Mouse (Mus musculus) spleen, postnatal 10 days (tissue): ENCODE results near the gene Clec1b.

Source experiments
- DNase-seq, 2 experiments: peaks; one replicate each; pipeline ENCODE4 v3.0.0; 2021 to 2022; ENCODE audit warnings: low spot score in 2 of 2

Gene Clec1b

DNA sequence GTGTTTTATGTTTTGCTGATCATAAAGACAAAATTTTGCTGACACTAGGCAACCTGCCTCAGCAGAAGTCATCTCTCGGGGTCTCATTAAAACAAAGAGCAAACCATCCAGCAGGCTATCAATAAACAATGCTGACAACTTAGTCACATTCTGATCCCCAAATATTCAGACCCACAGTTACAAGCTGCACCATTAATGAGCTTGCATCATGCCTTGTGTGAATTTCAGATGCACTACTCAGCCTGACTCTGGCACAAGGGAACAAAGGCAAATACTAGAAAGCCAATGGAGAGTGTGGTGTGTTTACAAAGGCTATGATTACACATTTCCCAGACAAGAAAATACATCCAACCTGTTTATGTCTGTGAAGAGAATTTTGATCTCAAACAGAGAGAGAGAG, 17.1 kb downstream of the Clec1b start:
- DNase-seq, result no peak

DNA sequence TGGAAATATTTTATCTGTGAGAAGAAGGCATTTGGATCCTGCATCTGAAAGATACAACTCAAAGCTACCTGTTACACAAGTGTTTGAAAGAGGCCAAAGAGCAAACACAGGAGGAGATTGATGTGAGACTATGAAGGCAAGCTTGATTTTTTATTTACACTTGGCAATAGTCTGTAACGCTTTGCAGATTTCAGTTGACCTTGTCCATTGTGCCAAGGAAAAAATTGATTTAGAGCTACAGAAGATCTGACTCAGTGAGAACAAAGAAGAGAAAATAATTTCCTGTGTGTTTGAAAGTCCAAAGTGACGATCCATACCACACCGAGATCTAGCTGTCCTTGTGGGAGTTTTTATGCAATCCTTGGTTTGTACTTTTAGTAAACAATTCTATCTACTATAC, 25.2 kb downstream of the Clec1b start:
- DNase-seq, result no peak

DNA sequence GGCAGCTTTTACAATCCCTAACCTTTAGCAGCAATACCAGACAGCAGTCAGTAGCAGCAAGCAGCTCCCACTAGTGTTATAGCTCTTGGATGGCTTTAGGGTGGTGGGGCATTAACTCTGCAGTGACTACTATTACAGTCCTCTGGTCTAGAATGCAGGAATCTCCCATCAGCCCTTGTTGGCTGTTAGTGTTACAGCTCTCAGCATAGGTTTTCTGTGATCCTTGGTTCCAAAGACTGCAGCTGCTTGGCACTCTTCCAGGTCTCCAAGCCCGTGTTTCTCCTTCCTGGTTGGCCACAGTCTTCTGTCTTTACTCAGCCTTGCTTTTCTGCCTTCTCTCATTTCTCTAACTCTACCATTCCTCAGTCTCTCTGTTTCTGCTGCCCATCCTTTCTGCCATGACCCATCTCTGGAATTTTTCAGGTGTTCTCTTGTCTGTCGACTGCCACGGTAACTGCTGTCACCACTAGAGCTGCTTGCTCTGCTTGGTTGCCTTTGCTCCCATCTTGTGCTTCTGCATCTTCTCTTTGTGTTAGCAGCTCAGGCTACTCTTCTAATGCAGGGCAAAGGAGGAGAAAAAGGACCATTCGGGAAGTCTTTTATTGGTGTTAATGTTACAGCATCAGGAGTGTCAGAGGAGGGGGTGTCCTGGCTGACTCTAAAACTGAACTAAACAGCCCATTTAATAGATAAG, 26.1 kb downstream of the Clec1b start:
- DNase-seq, result no peak

DNA sequence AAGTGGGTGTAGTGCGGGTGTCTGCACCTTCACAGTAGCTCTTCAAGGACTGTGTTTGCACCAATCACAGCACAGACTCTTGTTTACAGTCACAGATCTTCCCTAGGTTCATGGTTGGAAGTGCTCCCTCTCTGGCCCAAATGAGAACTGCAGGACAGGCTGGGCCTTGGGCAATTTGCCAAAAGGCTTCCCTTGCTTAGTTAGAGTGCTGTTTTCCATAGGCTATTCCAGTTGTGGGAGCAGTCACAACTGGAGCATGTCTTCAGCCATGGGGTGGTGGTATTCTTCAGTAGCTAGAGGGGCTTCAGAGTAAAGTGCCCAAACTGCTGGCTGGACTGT, 26.6 kb downstream of the Clec1b start:
- DNase-seq, result peak; percentile 51 to 71

DNA sequence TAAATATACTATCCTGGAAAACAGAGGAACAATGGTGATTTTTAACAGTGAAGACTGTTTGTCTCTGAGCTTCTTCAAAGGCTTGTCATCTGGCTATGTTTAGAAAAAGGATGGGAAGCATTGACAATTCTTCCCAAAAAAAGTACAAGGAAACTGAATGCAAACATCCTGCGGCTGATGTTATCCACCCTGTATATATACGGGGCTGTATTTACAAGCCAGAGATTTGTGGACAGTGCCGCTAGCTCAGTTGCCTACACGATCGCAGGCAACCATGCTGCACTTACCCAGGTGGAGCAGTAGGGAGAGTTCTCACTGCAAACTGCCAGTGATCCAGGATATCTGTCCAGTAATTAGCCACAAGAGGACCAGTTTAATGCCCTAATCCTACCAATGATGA, 28.1 kb downstream of the Clec1b start:
- no peak for DNase-seq

DNA sequence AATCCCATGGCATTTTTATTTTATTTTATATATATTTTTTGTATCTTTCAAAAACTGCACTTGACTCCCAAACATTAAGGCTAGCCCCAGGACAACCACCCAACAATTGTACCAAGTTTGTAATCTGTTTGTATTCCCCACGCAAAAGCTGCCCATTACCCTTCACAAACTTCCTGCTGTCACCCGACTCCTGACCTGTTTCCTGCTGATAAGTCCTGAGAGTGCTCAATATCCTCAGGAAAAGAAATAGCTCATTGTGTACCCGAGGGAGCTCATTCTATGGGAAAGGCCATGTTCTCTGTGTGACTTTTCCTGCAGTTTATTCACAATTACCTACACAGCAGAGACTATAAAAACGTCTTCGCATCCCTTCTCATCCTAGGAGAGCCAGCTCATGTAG, 28.7 kb downstream of the Clec1b start:
- no peak for DNase-seq

DNA sequence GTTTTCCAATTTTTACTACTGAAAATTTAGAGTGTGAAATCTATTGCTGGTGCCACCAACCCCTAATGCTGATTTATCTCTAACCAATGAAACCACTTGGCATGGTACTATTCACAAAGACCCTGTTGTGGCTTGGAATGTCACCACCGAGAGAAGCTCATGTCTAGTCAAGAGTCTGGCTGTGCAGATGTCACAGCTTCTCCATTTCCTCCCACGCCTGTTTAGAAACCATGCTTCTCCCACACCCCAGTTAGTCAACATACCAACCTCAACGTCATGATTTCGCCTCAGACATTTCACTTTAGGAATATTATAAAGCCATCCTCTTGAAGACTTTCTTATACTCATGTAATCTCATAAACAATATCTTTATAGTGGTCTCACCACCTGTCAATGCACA, 30.2 kb downstream of the Clec1b start:
- no peak for DNase-seq

DNA sequence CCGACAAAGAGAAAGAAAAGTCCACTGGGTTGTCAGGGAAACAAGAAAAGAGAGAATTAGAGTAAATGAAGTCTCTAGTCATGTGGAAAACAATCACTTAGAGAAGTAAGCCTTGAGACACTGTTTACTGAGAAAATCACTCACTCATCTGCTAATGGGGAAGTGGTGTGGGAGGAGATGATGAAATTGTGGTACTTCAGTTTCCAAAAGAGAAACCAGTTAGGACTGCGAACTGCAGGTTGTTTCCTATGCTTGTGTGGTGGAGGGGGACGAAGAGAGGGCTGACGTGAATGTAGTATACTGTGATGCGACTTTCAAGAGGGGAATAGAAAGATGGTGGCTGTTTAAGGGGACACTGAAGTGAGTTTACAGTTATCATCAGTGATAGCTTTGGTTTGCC, 37.1 kb downstream of the Clec1b start:
- DNase-seq, result no peak

DNA sequence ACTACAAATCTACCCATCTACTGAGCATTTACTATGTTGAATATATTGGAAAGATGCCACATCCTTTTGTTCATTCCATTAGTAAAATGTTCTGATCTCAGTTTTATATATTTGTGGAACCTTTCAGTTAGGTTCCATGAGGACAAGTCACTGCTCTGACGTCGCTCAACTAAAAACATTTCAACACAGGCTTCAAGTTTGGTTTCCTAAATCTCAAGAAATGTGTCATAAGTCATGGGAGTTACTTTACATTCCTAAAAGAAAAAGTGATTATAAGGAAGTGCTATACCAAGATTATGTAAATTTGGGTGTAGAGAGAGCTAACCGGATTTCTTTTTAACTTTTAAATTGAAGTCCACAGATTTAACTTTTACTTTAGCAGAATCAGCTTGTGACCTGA, 38.9 kb downstream of the Clec1b start:
- DNase-seq, result no peak

DNA sequence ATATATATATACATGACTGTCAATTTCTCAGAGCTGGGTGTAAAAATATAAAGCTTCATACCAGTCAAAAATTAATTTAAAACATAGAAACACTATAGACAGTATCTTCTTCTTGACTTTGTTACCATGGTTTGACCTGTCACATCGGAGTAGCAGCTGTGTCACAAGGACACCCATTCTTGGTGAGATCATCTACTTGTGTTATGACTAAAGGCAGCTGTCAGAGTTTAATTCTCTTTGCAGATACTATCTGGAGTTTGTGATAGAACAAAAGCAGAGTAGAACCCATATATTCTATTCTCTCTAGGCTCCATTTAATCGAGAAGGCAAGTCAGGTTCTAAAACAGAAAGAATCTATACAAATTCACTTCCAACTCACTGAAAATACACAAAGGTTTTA, 40.9 kb downstream of the Clec1b start:
- DNase-seq, result no peak

DNA sequence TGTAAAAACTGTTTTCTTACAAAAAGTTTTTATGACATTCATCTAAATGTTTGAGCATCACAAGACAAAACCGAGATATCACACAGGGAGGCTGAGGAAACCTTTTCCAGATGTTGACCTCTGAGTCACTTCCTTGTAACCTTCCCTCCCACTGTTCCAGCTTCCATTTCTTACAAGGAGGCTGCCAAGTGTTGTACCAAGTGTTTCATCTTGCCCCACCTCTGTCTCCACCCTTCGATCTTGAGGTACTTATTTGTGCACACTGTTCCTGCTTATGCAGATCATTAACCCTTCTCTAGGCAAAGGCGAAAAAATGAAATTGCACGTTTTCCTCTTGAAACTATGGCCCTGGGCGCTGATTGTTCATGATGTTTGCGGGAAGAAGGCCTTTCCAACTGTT, 52.6 kb downstream of the Clec1b start:
- no peak for DNase-seq

DNA sequence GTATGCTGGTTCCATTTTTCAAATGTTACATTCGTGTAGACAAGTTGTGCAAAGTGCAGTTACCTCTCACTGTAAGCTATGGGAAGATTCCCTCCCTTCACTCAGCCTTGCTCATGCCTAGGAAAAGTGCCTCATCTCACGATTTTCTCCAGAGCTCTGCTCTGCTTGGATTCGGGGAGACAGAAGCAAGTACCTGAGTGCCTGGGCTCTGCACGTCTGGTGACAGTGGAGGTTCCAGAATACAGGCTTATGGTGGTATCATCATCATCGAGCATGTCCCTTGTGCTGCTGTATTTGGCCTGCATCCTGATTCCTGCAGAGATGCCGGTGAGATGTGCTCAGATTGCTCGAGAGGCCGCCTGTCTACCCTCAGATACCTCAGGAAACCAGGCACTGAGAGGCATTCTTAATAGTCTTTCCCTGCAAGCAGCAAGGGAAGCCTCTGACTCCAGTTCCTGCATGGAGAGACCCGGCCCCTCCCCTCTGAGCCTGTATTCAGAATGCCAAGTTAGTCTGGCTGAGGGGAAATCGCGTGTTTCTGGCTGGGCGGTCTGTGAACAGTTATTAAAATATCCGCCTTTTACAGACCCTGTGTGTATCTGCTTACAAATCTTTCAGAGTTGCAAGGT, 54.4 kb downstream of the Clec1b start, which contains the start of gene Clec1a:
Clec1a (minus strand) TSS at position 590 of the 629 bp plus-strand sequence.
- DNase-seq, result no peak
